Mouse (Mus musculus) embryo, embryonic 9.5 days (tissue): ENCODE data around the gene Samd10.

Source experiments
- DNase-seq: peaks from one replicate; pipeline ENCODE4 v3.0.0-alpha.2; 2017; ENCODE audit errors: extremely low spot score

The Samd10 gene

DNA sequence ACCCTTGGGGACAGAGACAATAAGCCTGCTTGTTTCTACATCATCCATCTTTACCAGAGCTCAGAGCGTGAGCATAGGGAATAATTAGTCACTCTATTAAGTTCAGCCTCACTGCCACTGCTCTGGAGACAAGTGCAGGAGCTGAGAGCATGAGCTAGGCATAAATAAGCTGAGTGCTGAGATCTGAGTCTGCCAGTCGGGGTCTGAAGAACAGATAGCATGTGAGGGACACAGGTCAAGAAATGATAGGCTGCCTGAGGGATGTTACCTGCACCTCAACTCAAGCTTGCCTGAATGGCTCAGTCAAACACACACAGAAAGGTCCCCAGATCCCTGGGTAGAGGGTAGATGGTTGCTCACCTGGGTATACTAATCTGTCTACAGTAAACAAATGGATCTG, 21.9 kb downstream of the Samd10 start:
- no peak for DNase-seq

DNA sequence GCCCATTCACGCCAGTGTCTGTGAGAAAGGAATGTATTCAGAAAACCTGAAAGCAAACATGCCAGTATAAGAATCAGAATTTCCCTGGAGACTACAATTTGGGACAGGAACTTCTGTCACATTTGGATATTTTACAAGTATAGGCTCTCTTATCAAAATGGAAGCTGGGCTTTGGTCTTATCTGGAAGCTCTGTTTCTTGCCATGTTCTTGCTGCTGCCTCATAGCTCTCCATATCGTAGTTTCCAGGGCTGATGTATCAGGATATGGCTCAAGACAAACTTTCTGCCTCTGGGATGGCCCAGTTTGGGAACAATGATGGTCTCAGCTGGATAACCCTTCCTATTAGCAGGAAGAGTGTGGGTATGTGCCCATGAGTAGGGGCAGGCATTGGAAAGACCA, 22.4 kb downstream of the Samd10 start:
- DNase-seq = no peak

GRCm38 (mm10) chr2:181574921-181575545, 24.0 kb downstream of the Samd10 start:
- DNase-seq = no peak

DNA sequence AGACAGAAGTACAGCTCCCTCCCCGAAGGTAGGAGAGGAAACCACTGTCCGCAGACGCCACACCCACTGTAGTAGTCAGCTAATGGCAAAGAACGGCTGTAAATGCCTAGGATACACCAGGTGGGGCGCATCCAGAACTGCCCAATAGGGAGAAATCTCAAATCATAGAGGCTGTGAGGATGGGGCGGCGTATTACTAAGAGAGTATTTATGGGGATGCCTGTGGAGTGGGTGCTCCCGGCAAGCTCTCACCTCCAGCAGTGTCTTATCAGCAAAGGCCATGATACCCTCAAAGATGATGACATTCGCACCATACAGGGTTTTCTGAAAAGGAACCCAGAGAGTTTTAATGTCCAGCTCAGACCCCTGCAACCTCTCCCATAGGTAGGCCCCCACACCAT, 25.1 kb downstream of the Samd10 start:
- no peak for DNase-seq

GRCm38 (mm10) chr2:181572921-181573920, 25.8 kb downstream of the Samd10 start:
- DNase-seq = no peak

GRCm38 (mm10) chr2:181571941-181572670, 26.9 kb downstream of the Samd10 start:
- DNase-seq = no peak

- no peak for DNase-seq
Measured at GRCm38 (mm10) chr2:181570921-181571595, 28.0 kb downstream of the Samd10 start.

DNA sequence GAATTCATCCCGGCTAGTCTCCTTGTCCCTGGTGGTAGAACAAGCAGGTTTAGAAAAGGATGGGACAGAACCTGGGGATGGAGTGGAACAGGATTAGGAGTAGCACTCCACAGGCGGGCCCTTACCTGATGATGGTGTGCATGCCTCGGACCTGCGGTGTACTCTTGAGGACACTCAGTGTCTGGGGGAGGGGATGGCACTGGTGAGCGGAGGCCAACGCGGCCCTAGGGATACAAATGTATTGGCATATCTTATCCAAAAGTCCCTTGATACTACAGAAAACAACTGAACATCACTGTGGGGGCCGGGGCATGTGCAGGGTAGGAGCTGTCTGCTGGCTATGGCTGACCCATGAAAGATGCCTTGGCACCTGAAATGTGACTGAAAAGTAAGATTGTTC, 28.6 kb downstream of the Samd10 start:
- no peak for DNase-seq

DNA sequence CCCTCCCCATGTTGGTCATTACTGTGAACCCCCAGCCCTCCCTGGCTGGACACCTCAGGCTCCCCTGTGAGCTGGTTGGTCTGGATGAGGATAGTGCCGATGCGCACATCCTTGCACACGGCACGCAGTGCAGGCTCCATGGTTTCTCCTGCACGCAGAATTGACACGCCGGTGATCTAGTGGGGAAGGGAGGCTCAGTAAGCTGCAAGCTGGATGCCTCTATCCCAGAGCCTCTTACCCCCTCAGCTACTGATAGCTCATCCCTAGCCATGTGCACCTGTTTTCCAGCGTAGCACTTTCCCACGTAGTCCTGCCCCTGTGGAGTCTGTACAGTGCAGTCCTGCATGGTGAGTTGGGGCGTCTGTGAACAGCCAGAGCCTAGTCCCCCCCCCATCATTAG, 29.2 kb downstream of the Samd10 start:
- no peak for DNase-seq

DNA sequence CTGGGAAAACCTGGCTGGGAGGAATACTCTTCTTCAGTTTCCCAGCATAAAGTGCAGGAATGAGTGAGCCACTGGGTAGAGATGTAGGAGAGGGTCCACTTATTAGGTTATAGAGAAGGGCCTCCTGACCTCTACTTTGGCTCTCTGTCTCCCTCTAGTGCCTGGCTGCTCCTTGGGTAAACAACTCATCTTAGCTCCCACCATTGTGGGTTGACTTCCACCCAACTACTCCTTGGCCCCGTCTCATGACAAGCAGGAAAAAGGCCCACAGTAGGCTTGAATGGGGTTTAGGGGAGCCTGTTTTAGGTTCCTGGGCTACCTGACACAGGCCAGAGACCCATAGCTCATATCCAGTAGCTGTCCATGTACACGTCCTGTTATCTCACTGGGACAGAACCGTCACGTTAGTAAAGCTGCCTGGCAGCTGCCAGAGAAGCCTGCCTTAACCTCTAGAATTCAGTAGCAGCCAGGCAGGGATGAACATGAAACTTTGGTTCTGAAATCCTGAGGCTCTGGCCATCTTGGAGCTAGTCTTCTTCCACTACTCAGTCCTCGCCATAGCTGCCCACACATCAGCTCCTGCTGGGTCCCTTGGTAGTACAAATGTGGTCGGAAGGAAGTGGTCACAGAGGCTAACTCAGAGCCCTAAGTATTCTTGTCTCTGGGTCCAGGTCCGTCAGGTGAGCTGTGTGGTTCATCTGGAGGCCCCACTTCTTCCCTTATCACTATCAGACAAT, 30.6 kb downstream of the Samd10 start:
- peak; percentile 38 for DNase-seq

DNA sequence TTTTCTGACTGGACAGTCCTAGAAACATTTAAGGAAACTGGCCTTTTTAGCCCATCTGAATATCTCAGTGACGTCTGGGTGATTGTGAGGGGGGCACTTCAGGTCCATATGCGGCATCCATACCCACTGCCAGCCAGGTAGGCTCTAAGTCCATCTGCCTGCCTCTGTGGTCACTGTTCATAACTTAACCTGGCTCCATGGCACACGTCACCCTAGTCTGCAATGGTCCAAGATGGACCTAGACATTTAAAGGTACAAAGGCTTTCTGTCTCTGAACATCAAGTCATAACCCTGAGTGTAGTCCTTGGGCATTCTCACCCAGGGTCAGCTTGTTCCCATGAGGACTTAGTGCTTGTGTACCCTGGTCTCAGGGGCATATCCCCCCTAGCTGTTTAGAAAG, 31.7 kb downstream of the Samd10 start:
- DNase-seq = no peak

DNA sequence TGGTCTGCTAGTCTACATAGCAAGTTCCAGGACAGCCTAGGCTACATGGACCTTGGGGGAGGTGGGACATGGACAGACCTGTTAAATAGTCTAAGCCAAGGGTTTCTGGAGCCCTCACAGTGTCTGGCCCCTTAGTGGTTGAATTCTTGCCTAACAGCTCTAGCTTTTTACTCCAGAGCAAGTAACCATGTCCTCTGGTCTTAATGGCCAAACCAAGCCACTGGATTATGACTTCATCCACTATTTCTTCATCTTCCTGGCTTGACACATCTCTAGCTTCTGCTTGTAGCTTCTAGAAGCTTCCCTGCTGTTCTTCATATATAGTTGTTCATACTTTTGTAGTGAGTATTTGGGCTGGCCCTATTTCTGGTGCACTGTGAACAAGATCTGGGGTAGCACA, 45.2 kb downstream of the Samd10 start:
- DNase-seq = no peak

GRCm38 (mm10) chr2:181550233-181550632, 48.8 kb downstream of the Samd10 start:
- DNase-seq = no peak

DNA sequence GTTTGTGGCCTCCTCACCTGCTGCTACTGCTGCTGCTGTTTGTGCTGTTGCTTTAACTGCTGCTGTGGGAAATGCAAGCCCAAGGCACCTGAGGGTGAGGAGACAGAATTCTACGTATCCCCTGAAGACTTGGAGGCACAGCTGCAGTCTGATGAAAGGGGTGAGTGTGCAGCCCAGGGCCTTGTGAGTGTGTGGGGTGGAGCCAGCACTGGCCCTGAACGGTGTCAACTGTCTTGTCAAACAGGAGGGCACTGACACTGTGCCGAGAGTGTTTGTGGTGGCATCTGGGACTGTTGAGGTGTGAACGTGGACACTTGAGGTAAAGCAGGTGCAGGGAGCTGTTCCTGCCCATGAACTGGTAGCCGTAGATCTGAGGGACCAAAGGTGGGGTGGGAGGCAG, 50.3 kb downstream of the Samd10 start:
- DNase-seq = no peak

DNA sequence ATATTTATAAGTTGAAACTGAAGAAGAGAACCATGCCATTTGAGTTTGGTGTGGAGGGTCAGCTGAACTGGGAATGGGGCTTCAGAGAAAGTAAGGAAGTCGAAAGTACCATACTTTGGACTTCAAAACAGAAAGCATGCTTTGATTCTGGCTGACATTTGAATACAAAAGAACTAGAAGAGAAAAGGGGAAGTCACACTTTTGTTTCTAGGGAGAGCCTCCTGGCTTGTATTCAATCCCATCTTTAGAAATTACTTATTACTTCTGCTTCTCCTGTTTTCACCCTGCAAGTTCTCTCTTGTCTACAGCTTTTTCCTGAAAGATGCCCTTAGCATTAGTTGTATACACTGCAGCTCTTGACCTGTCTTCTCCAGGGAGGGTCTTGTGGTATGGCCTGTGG, 50.8 kb downstream of the Samd10 start:
- DNase-seq = no peak

DNA sequence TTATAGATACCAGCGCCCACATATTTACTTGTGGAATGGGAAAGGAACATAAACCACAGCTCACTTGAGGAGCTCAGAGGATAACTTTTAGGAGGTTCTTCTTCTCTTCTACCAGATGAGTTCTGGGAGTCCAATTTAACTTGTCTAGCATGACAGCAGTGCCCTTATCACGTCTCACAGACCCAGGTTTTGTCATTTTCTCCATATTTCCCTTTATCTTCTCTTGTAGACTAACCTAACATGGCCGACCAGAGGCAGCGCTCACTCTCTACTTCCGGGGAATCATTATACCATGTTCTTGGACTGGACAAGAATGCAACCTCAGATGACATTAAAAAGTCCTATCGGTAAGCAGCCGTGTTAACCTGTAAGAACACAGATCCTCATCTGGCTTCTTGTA, 52.9 kb downstream of the Samd10 start:
- no peak for DNase-seq
